Mouse (Mus musculus): ENCODE measurements around the gene Cfap44. TPM values are rescaled to one million over a fixed set of nuclear protein-coding genes. Genes with fewer than 3 reads are reported as not detected.

Cfap44 gene
- total RNA-seq, 2 experiments from 2014 or later: not detected

GRCm38 (mm10) chr16:44491051-44491450 lies 96.5 kb downstream of the Cfap44 start:
- ATAC-seq (replicated peaks; ENCODE audit: low FRiP score, low TSS enrichment, poor library complexity, severe bottlenecking): no peak

GRCm38 (mm10) chr16:44492151-44492550 lies 97.6 kb downstream of the Cfap44 start:
- no peak for ATAC-seq (replicated peaks; ENCODE audit: low FRiP score, low TSS enrichment, poor library complexity, severe bottlenecking)

- no peak for ATAC-seq (replicated peaks; ENCODE audit: low FRiP score, low TSS enrichment, poor library complexity, severe bottlenecking)
Observed at GRCm38 (mm10) chr16:44492706-44493105, 98.1 kb downstream of the Cfap44 start.

- no peak for ATAC-seq (replicated peaks; ENCODE audit: low FRiP score, low TSS enrichment, poor library complexity, severe bottlenecking)
Observed at GRCm38 (mm10) chr16:44493868-44494267, 99.3 kb downstream of the Cfap44 start.

- ATAC-seq (replicated peaks; ENCODE audit: low FRiP score, low TSS enrichment, poor library complexity, severe bottlenecking): peak; percentile 77
Observed at GRCm38 (mm10) chr16:44494441-44495108, 100.0 kb downstream of the Cfap44 start.

- no peak for ATAC-seq (replicated peaks; ENCODE audit: low FRiP score, low TSS enrichment, poor library complexity, severe bottlenecking)
Observed at GRCm38 (mm10) chr16:44496971-44497464, 102.4 kb downstream of the Cfap44 start.

GRCm38 (mm10) chr16:44498447-44498846 lies 103.9 kb downstream of the Cfap44 start:
- ATAC-seq (replicated peaks; ENCODE audit: low FRiP score, low TSS enrichment, poor library complexity, severe bottlenecking): no peak

GRCm38 (mm10) chr16:44501783-44502182 lies 107.2 kb downstream of the Cfap44 start:
- no peak for ATAC-seq (replicated peaks; ENCODE audit: low FRiP score, low TSS enrichment, poor library complexity, severe bottlenecking)

- no peak for ATAC-seq (replicated peaks; ENCODE audit: low FRiP score, low TSS enrichment, poor library complexity, severe bottlenecking)
Observed at GRCm38 (mm10) chr16:44502325-44502724, 107.7 kb downstream of the Cfap44 start.

GRCm38 (mm10) chr16:44502895-44503575 lies 108.4 kb downstream of the Cfap44 start:
- ATAC-seq (replicated peaks; ENCODE audit: low FRiP score, low TSS enrichment, poor library complexity, severe bottlenecking): 0 out of 2 replicates have a peak, but pooled peaks have one; percentile 34

- ATAC-seq (replicated peaks; ENCODE audit: low FRiP score, low TSS enrichment, poor library complexity, severe bottlenecking): no peak
Observed at GRCm38 (mm10) chr16:44505243-44505642, 110.6 kb downstream of the Cfap44 start.

GRCm38 (mm10) chr16:44507027-44507929 lies 112.7 kb downstream of the Cfap44 start:
- ATAC-seq (replicated peaks; ENCODE audit: low FRiP score, low TSS enrichment, poor library complexity, severe bottlenecking): no peak

GRCm38 (mm10) chr16:44508025-44508424 lies 113.4 kb downstream of the Cfap44 start:
- no peak for ATAC-seq (replicated peaks; ENCODE audit: low FRiP score, low TSS enrichment, poor library complexity, severe bottlenecking)

GRCm38 (mm10) chr16:44508772-44509171 lies 114.2 kb downstream of the Cfap44 start:
- ATAC-seq (replicated peaks; ENCODE audit: low FRiP score, low TSS enrichment, poor library complexity, severe bottlenecking): no peak

- no peak for ATAC-seq (replicated peaks; ENCODE audit: low FRiP score, low TSS enrichment, poor library complexity, severe bottlenecking)
Observed at GRCm38 (mm10) chr16:44509458-44510344, 115.1 kb downstream of the Cfap44 start.

- ATAC-seq (replicated peaks; ENCODE audit: low FRiP score, low TSS enrichment, poor library complexity, severe bottlenecking): no peak
Observed at GRCm38 (mm10) chr16:44510521-44511213, 116.1 kb downstream of the Cfap44 start.

- ATAC-seq (replicated peaks; ENCODE audit: low FRiP score, low TSS enrichment, poor library complexity, severe bottlenecking): no peak
Observed at GRCm38 (mm10) chr16:44516498-44516897, 121.9 kb downstream of the Cfap44 start.

- no peak for ATAC-seq (replicated peaks; ENCODE audit: low FRiP score, low TSS enrichment, poor library complexity, severe bottlenecking)
Observed at GRCm38 (mm10) chr16:44523595-44523994, 129.0 kb downstream of the Cfap44 start.

All from megakaryocyte-erythroid progenitor cell, adult 5-6 weeks (primary cell).